16 mouse cellular contexts compared by ENCODE assay signal in genomic region chr13:4790414-4790813, GRCm38 (mm10).
DNase-seq lines count a peak whose midpoint lies in the region; ATAC-seq lines count a peak whose summit lies in the region.
"Had no signal": no experiment of that assay in that cellular context is flagged by ENCODE, and none has a peak within 500 bp of the region (broad histone marks: within the 10 kb centered on the region; RNA-seq: fewer than 3 reads in every experiment).

No protein-coding gene starts in this region.

- peak; percentile 99 for ATAC-seq in granulocyte monocyte progenitor cell, adult 5-6 weeks (replicated peaks; ENCODE audit: poor library complexity, severe bottlenecking)
- peak; percentile 99 for ATAC-seq in megakaryocyte progenitor cell, adult 5-6 weeks (replicated peaks; ENCODE audit: poor library complexity)
- ATAC-seq: CD4-positive, CD25-positive, alpha-beta regulatory T cell, adult 4 months; forebrain, embryonic 15.5 days; hindbrain, postnatal 0 days had no signal

- DNase-seq in 416B (ENCODE audit: low read depth) (peak; percentile 87), adipocyte (ENCODE audit: low spot score) (peak; percentile 45)
- DNase-seq in c-Kit-positive CD71-positive TER-119-positive erythroid progenitor cells, embryonic 14.5 days (ENCODE audit: low spot score), result no peak
- no peak for DNase-seq in yolk sac, embryonic 10.5 days (ENCODE audit: low spot score)
- no peak for DNase-seq in gastrocnemius, postnatal 4 days (ENCODE audit: low spot score in 2 of 2)
- DNase-seq: adrenal gland, postnatal 10 days; B cell, adult 2 months; cerebellum, adult 2 months; cerebellum, postnatal 10 days; gastrocnemius, postnatal 10 days; heart, postnatal 4 days had no signal

Comparison
In these comparisons a context has a peak if more than half of its experiments do, and no peak if none do; other contexts are left out.
1. DNase-seq: peak in 416B (single experiment) and adipocyte (single experiment); none in c-Kit-positive CD71-positive TER-119-positive erythroid progenitor cells, embryonic 14.5 days (single experiment), yolk sac, embryonic 10.5 days (single experiment) and gastrocnemius, postnatal 4 days (0 of 2).